Mouse (Mus musculus): ENCODE data around the gene Gna15. TPM values are rescaled to one million over a fixed set of nuclear protein-coding genes. Genes with fewer than 3 reads are reported as not detected.

Gna15 gene
- polyA plus RNA-seq, 1 experiment from 2014 or later, result not detected

DNA sequence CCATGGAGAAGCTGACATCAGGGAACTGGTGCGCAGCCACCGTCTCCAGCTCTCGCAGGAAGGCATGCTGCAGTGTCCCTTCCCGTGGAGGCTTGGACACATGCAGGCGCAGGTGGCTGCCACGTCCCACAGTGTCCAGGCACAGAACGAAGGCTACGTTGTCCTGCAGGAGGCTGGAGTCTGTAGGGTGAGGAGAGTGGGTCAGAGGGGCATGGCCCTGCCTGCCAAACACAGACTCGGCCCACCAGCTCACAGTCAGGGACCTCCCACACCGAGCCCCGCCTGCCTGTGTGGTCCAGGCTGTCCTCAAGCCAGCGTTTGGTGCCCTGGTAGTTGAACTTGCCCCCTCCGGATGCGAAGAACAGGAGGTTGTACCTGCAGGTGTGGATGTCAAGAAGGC, 34.1 kb downstream of the Gna15 start:
- in situ Hi-C loops (cut with MboI; ENCODE audit: low pct_unique_long_range_greater_than_20kb), result no loop called here
- TF ChIP-seq CTCF (IDR thresholded peaks at IDR 0.05), result no peak

DNA sequence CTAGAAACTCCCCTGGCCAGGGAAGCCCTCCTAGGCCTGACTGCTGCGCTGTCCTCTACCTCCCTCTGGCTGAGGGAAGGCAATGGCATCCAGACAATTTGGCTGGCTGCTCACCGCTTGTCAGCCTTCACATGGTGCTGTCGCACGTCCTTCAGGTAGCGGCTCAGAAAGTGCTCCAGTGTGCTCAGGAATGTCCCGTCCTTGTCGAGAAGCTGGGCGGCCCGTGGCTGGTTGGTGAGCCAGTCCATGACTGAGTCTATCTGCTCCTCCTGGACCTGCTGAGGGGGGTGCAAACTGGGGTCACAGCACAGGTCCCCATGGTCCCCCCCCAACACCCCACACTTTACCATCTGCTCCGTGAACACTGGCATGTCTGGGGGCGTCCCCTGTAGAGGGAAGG, 35.9 kb downstream of the Gna15 start:
- in situ Hi-C loops (cut with MboI; ENCODE audit: low pct_unique_long_range_greater_than_20kb), result no loop called here
- ChIA-PET CTCF (no interaction called here), POLR2A (interaction anchor here (0.5 kb wide), 1 partner anchor 27 kb away, joined by 4 read pairs; no protein-coding TSS in a partner anchor)
- ATAC-seq, result no peak
- no peak for DNase-seq (ENCODE audit: low read depth, low spot score)
- no peak for TF ChIP-seq CTCF (IDR thresholded peaks at IDR 0.05)
- no peaks in the 10 kb centered on the region for H3K27me3 ChIP-seq

More for the DNA sequence above, 34.1 kb downstream of the Gna15 start:
- ATAC-seq, result no peak
- no peaks in the 10 kb centered on the region for H3K27me3 ChIP-seq
- POLR2A ChIA-PET, result no interaction called here
- no peak for DNase-seq (ENCODE audit: low read depth, low spot score)
- CTCF ChIA-PET, result no interaction called here

DNA sequence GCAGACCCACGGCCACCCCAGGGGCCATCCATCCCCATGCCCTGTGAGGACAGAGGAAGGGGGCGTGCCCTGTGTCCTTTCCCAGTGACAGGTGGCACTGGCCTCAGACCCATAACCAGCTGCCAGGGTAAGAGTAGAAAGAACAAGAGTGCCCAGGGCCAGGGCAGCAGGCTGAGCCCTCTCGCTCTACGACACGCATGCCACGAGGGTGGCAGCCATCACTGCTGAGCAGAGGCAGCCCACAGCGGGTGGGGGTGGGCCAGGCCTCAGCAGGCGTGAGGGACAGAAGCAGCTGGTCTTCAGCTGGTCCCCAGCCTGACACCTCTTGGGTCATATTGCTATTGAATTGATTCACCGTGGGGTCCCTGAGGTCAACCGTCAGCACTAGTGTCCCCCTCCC, 37.5 kb downstream of the Gna15 start:
- no peak for DNase-seq (ENCODE audit: low read depth, low spot score)
- H3K27me3 ChIP-seq, result no peaks in the 10 kb centered on the region
- no peak for TF ChIP-seq CTCF (IDR thresholded peaks at IDR 0.05)
- ChIA-PET CTCF (no interaction called here), POLR2A (no interaction called here)
- in situ Hi-C loops (cut with MboI; ENCODE audit: low pct_unique_long_range_greater_than_20kb), result no loop called here
- no peak for ATAC-seq

DNA sequence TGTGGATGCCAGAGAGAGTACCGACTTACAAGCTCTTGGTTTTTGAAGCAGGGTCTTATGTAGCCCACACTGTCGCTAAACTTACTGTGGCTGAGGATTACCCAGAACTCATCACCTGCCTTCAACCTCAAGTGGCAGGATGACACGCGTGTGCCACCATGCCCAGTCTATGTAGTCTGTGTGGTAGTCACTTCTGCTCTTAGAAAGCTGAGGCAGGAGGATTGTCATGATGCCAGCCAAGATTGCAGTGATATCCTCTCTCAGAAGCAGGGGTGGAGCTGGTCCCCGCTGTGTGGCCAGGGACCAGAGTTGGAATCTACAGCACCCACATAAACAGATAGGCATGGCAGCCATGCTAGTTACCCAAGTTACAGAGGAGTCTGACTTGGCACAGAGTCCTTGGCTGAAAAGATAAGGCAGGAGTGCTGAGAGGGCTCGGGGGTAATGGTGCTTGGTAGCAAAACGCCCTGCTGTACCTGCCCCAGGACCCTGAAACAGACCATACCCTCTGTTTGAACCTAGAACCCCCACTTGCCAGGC, 38.5 kb downstream of the Gna15 start:
- CTCF ChIA-PET, result interaction anchor here (1.5 kb wide), 1 partner anchor 9 kb away, joined by 6 read pairs; no protein-coding TSS in a partner anchor
- ATAC-seq, result no peak
- POLR2A ChIA-PET, result no interaction called here
- in situ Hi-C loops (cut with MboI; ENCODE audit: low pct_unique_long_range_greater_than_20kb), result no loop called here
- H3K27me3 ChIP-seq, result no peaks in the 10 kb centered on the region
- DNase-seq (ENCODE audit: low read depth, low spot score), result no peak
- no peak for TF ChIP-seq CTCF (IDR thresholded peaks at IDR 0.05)

DNA sequence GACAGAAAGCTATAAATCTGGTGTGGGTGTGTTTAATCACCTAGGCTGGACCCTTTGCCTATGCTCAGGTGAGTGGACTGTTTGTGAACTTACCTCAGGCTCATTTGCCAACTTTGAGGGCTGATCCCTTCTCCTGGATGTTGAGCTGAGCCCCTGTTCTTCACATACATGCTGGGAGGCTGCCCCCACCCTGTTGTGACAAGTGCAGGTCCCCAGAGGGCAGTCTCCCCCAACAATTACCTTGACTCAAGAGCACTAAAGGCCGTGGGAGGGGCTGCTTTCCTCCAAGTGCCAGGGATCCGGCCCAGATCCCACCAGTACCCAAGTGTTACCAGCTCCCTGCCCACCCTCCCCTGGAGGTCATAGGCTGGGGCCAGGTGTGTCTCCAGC, 39.0 kb downstream of the Gna15 start:
- in situ Hi-C loops (cut with MboI; ENCODE audit: low pct_unique_long_range_greater_than_20kb), result no loop called here
- ChIA-PET POLR2A (no interaction called here), CTCF (interaction anchor here (1.5 kb wide), 1 partner anchor 10 kb away, joined by 6 read pairs; no protein-coding TSS in a partner anchor)
- DNase-seq (ENCODE audit: low read depth, low spot score) (no peak), ATAC-seq (no peak)
- no peak for TF ChIP-seq CTCF (IDR thresholded peaks at IDR 0.05)
- H3K27me3 ChIP-seq, result no peaks in the 10 kb centered on the region

DNA sequence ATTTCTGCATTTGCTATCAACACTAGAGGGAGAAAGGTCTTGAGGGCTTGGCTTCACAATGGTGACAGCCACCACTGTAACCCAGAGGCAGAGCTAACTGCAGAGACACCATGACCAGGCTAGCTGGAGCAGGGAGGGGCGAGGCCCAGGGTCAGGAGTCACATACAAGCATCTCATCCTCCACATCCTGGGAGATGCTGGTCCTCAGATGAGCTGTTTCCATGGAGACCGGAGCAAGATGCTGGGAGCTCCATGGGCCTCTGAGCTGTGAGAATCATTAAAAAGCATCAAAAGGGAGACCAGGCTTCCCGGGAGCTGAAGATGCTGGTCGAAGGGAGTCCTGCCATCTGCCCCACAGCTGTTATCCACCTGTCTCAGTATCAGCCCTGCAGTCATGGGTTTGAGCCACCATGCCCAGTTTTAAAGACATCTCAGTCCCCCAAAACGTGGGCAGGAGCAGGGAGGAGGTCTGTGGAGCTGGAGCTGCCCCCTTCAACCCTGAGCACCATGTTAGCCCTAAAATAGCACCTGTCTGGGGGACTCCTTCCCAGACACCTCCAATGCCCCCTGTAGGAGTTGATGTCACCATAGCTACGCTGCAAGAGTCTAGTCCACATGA, 39.5 kb downstream of the Gna15 start:
- H3K27me3 ChIP-seq, result no peaks in the 10 kb centered on the region
- TF ChIP-seq CTCF (IDR thresholded peaks at IDR 0.05), result no peak
- no peak for DNase-seq (ENCODE audit: low read depth, low spot score)
- ChIA-PET POLR2A (no interaction called here), CTCF (interaction anchor here (1.5 kb wide), 1 partner anchor 10 kb away, joined by 6 read pairs; no protein-coding TSS in a partner anchor)
- in situ Hi-C loops (cut with MboI; ENCODE audit: low pct_unique_long_range_greater_than_20kb), result no loop called here
- no peak for ATAC-seq

DNA sequence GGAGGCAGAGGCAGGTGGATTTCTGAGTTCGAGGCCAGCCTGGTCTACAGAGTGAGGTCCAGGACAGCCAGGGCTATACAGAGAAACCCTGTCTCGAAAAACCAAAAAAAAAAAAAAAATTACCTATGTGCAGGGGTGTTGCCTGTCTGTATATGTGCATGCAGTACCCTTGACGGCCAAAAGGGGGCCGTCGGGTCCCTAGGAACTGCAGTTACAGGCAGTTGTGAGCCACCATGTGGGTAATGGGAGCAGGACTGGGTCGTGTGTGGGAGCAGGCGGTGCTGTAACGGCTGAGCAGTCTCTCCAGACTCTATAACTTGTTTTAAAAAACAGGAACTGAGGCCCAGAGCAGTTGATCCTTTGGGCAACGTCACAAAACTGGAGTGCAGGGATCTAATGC, 40.0 kb downstream of the Gna15 start:
- CTCF ChIA-PET, result no interaction called here
- POLR2A ChIA-PET, result no interaction called here
- DNase-seq (ENCODE audit: low read depth, low spot score) (no peak), ATAC-seq (no peak)
- in situ Hi-C loops (cut with MboI; ENCODE audit: low pct_unique_long_range_greater_than_20kb), result no loop called here
- no peaks in the 10 kb centered on the region for H3K27me3 ChIP-seq
- TF ChIP-seq CTCF (IDR thresholded peaks at IDR 0.05), result no peak

DNA sequence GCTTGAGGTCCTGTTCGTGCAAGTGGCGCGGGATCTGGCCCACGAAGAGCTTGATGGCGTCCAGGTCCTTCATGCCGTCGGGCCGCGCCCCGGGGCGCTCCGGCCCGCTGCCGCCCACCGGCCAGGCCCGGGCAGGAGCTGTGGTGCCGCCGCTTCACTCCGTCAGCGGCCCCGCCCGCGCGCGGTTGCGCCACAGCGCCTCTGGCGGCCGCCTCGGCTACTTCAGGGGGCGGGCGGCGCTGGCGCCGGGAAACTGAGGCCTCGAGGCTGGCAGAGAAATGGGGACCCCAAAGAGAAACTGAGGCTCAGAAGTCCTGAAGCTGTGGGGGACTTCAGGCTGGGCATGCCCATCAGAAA, 41.5 kb downstream of the Gna15 start, which contains the start of gene Celf5:
TSS of gene Celf5 (minus strand) at position 177 of the 357 bp plus-strand sequence.
- no peak for TF ChIP-seq CTCF (IDR thresholded peaks at IDR 0.05)
- in situ Hi-C loops (cut with MboI; ENCODE audit: low pct_unique_long_range_greater_than_20kb), result no loop called here
- DNase-seq (ENCODE audit: low read depth, low spot score), result no peak
- CTCF ChIA-PET, result interaction anchor here (0.9 to 2.2 kb wide), 5 partner anchors 12 to 93 kb away, joined by 3 to 8 read pairs (median 5); no protein-coding TSS in a partner anchor
- POLR2A ChIA-PET, result no interaction called here
- no peaks in the 10 kb centered on the region for H3K27me3 ChIP-seq
- ATAC-seq, result peak; percentile 67

DNA sequence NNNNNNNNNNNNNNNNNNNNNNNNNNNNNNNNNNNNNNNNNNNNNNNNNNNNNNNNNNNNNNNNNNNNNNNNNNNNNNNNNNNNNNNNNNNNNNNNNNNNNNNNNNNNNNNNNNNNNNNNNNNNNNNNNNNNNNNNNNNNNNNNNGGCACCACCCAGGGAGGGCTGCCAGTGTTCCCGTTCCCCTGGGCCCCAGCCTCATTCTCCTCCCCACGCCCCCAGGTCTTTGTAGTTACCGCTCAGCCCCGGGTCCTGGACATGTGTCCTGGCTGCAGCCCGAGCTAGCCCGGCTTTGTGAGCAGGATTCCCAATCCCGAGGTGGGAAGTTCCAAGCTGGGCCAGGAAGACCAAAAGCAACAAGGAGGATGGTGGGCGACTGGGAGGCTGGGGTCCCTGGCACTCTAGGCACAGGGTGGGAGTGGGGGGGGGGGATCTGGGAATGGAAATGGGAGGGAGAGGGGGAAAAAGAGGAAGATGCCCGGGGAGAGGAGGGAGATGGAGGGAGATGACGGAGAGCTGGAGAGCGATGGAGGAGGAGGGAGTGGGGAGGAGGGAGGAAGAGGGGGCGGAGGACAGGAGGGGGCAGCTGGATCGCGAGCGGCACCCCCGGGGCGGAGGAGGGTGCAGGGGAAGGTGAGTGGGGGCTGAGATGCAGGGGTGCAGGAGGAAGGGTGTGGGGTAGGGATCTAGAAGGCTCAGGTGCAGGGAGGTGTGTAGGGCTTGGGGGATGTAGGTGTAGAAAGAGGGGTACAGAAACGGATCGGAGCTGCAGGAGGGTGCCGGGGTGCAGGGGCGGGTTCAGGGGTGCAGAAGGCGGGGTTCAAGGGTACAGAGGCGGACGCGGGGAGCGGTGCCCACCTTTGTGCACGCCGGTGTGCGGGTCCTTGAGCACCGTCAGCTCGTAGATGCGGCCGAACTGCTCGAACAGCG, 42.2 kb downstream of the Gna15 start:
- in situ Hi-C loops (cut with MboI; ENCODE audit: low pct_unique_long_range_greater_than_20kb), result no loop called here
- TF ChIP-seq CTCF (IDR thresholded peaks at IDR 0.05), result no peak
- CTCF ChIA-PET, result interaction anchor here (0.9 to 2.2 kb wide), 5 partner anchors 13 to 92 kb away, joined by 3 to 8 read pairs (median 5); no protein-coding TSS in a partner anchor
- POLR2A ChIA-PET, result no interaction called here
- DNase-seq (ENCODE audit: low read depth, low spot score) (no peak), ATAC-seq (peak; percentile 6)
- no peaks in the 10 kb centered on the region for H3K27me3 ChIP-seq

DNA sequence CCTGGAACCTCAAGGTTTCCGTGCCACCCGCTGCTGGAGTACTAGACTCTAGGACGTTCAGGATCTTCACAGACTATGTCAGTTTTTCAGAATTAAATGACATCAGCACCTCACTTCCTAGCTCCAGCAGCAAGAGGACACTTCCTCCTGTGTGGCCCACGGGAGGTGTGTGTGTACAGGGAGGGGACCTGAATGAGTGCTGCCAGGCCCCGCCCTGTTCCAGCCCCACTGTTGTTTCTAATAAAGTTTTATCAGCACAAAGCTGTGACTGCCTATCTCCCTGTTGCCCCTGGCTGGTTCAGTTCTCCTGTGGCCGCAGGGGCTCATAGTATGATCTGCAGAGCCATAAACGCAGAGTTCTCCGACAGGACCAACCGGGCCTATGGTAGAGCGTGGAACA, 49.6 kb downstream of the Gna15 start:
- ChIA-PET CTCF (no interaction called here), POLR2A (no interaction called here)
- no peak for TF ChIP-seq CTCF (IDR thresholded peaks at IDR 0.05)
- peaks cover 31% of the 10 kb centered on the region for H3K27me3 ChIP-seq
- in situ Hi-C loops (cut with MboI; ENCODE audit: low pct_unique_long_range_greater_than_20kb), result no loop called here
- ATAC-seq, result no peak
- no peak for DNase-seq (ENCODE audit: low read depth, low spot score)

DNA sequence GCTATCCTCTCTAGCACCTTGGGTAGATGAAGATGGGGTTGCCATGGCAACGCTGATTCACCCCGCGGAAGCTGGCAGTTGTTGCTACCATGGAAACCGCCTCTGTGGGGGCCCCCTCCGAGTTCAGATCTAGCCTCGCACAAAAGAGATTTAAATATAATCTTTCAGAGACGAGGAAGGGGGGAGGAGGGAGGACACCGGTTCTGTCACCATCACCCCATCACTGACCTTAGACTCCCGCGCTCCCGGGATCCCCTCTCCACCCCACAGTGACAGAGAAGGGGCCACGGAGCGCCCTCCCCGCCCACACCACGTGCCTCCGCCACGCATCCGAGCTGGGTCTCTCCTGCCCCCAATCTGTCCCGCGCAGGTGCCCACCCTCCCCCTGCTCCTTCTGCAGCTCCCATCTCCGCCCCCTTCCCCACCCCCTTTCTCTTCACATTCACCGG, 51.0 kb downstream of the Gna15 start:
- H3K27me3 ChIP-seq, result peaks cover 32% of the 10 kb centered on the region
- no peak for TF ChIP-seq CTCF (IDR thresholded peaks at IDR 0.05)
- ChIA-PET POLR2A (no interaction called here), CTCF (no interaction called here)
- ATAC-seq (no peak), DNase-seq (ENCODE audit: low read depth, low spot score) (no peak)
- in situ Hi-C loops (cut with MboI; ENCODE audit: low pct_unique_long_range_greater_than_20kb), result no loop called here
